ENCODE assay signal across 9 mouse cellular contexts in the genomic region with DNA sequence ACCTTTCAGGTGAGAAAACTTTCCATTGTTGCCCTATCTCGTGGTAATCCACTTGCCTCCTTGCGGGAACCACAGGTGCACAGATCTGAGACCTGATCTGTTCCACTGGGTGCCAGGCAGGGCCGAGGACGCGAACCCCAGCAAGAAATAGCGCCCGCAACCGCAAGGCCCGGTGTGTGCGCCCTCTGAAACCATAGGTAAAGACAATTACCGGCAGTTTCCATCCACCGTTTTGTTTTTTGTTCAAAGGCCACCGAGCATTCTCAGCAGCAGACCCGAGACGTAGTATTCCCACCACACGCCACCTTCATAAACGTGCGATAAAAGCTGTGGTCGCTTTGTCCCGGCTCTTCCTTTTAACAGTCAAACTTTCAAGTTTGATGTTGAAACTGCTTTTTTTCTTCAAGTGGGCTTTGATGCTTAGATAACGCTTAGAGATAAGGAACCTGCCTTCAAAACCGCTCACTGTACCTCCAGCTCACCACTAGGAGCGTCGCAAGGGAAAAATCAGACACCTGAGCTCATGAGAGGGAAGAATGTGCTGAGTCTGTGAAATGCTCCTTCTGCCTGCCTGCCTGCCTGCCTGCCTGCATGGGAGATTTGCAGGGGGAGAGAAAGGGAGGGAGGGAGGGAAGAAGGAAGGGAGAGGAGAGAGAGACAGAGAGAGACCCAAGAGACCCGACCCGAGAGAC. TPM values are rescaled to one million over a fixed set of nuclear protein-coding genes. Genes with fewer than 3 reads are reported as not detected.
DNase-seq lines count a peak whose midpoint lies in the region; ATAC-seq and TF ChIP-seq lines count a peak whose summit lies in the region.
"Had no signal": no experiment of that assay in that cellular context is flagged by ENCODE, and none has a peak within 500 bp of the region (broad histone marks: within the 10 kb centered on the region; RNA-seq: fewer than 3 reads in every experiment).

No protein-coding gene starts in this region.

- H3K9me3 ChIP-seq in heart, postnatal 0 days (replicated peaks; ENCODE audit: control insufficient read depth, low read length) = no peaks in the 10 kb centered on the region
- H3K9me3 ChIP-seq in neural tube, embryonic 15.5 days (replicated peaks) = no peaks in the 10 kb centered on the region

- no peaks in the 10 kb centered on the region for H3K36me3 ChIP-seq in heart, postnatal 0 days (replicated peaks; ENCODE audit: control insufficient read depth, insufficient read depth, low read length)
- no peaks in the 10 kb centered on the region for H3K36me3 ChIP-seq in neural tube, embryonic 15.5 days

- 15% methylated on average over 26 of the region's 26 CpGs for WGBS in heart, postnatal 0 days
- 19% methylated on average over 26 of the region's 26 CpGs for WGBS in neural tube, embryonic 15.5 days

- DNase-seq in heart, postnatal 0 days (ENCODE audit: low spot score) = no peak
- no peak for DNase-seq in heart, postnatal 4 days
- peak; percentile 75 for DNase-seq in ZHBTc4 (ENCODE audit: low read depth, low spot score)
- peak; percentile 8 to 11 for DNase-seq in kidney, adult 8-10 months
- no peak for DNase-seq in frontal cortex, postnatal 14 days (ENCODE audit: low spot score in 2 of 2)
- no peak for DNase-seq in left cerebral cortex, adult 18-20 months (ENCODE audit: low spot score in 2 of 2)
- DNase-seq in ovary, postnatal 14 days (ENCODE audit: low spot score) = no peak

- H3K27ac ChIP-seq in heart, postnatal 0 days (ENCODE audit: low read depth) = no peak overlapping the region
- H3K27ac ChIP-seq in neural tube, embryonic 15.5 days (replicated peaks) = no peak overlapping the region
- H3K27ac ChIP-seq: macrophage had no signal

- H3K4me3 ChIP-seq in heart, postnatal 0 days (ENCODE audit: low read depth, low read length) = no peak overlapping the region
- no peak overlapping the region for H3K4me3 ChIP-seq in neural tube, embryonic 15.5 days (replicated peaks)

- H3K9ac ChIP-seq in heart, postnatal 0 days (replicated peaks; ENCODE audit: low read depth, low read length) = no peak overlapping the region
- 0 out of 2 replicates have a peak overlapping the region, but pooled peaks have one; percentile 23 for H3K9ac ChIP-seq in neural tube, embryonic 15.5 days (replicated peaks)

- TF ChIP-seq EP300 in heart, postnatal 0 days (IDR thresholded peaks at IDR 0.05; ENCODE audit: low read depth) = no peak

- TF ChIP-seq CTCF in heart, postnatal 0 days (IDR thresholded peaks at IDR 0.05; ENCODE audit: low read depth) = 0 out of 2 replicates have a peak, but pooled peaks have one; percentile 13

- peaks cover 4% of the 10 kb centered on the region; the same call in 1 of the 2 replicates for H3K27me3 ChIP-seq in heart, postnatal 0 days (ENCODE audit: control insufficient read depth, insufficient read depth, low read length)
- H3K27me3 ChIP-seq in neural tube, embryonic 15.5 days (replicated peaks) = peaks cover 2% of the 10 kb centered on the region; the same call in 1 of the 2 replicates

- no peaks in the 10 kb centered on the region for H3K4me1 ChIP-seq in heart, postnatal 0 days (ENCODE audit: control insufficient read depth, insufficient read depth)
- H3K4me1 ChIP-seq in neural tube, embryonic 15.5 days = 0 out of 2 replicates have a peak, but pooled peaks cover 11% of the 10 kb centered on the region

- no peak overlapping the region; the same call in 1 of the 2 replicates for H3K4me2 ChIP-seq in heart, postnatal 0 days (ENCODE audit: low read depth, low read length)
- H3K4me2 ChIP-seq in neural tube, embryonic 15.5 days = peak overlapping the region; percentile 20; the same call in 1 of the 2 replicates

- no peak for ATAC-seq in heart, postnatal 0 days (ENCODE audit: insufficient read depth, low read depth)
- ATAC-seq in neural tube, embryonic 15.5 days (ENCODE audit: low FRiP score) = no peak

RNA-seq across cellular contexts. Expression of gene Tcf7, which starts 31.4 kb away (rescaled TPM):
- 0.15 and 5.2 TPM in 2 replicates for total RNA-seq in heart, postnatal 0 days (2014; rRNA removed; ENCODE audit: low replicate concordance)
- polyA plus RNA-seq in heart, postnatal 0 days (2015; fragmentation: Nextera tagmentation; extraction: Ambion mirVana) = 0.88 and 1.1 TPM in 2 replicates
- total RNA-seq in heart, postnatal 4 days (2021) = 1 to 10 TPM; 2.8 to 3.8 TPM
- 5.0 and 50.9 TPM in 2 replicates for polyA plus RNA-seq in neural tube, embryonic 15.5 days (2015; fragmentation: Nextera tagmentation; extraction: Ambion mirVana)
- 1 to 10 TPM; 4.6 to 6.3 TPM for total RNA-seq in left cerebral cortex, adult 18-20 months (2021)

RNA-seq across cellular contexts. Expression of gene Vdac1, which starts 46.4 kb away (rescaled TPM):
- total RNA-seq in heart, postnatal 0 days (2014; rRNA removed; ENCODE audit: low replicate concordance) = 478 and 528 TPM in 2 replicates
- 627 and 646 TPM in 2 replicates for polyA plus RNA-seq in heart, postnatal 0 days (2015; fragmentation: Nextera tagmentation; extraction: Ambion mirVana)
- total RNA-seq in heart, postnatal 4 days (2021) = 100 to 1,000 TPM; 785 to 812 TPM
- 362 and 402 TPM in 2 replicates for polyA plus RNA-seq in neural tube, embryonic 15.5 days (2015; fragmentation: Nextera tagmentation; extraction: Ambion mirVana)
- total RNA-seq in left cerebral cortex, adult 18-20 months (2021) = 100 to 1,000 TPM; 560 to 576 TPM

Comparison
In these comparisons a context has a peak if more than half of its experiments do, and no peak if none do; other contexts are left out.
1. DNase-seq: peak in ZHBTc4 (single experiment) and kidney, adult 8-10 months (2 of 2); none in heart, postnatal 0 days (single experiment), heart, postnatal 4 days (single experiment), frontal cortex, postnatal 14 days (0 of 2), left cerebral cortex, adult 18-20 months (0 of 2) and ovary, postnatal 14 days (single experiment).